Mouse (Mus musculus) MEL-GATA-1-ER (cell line): ENCODE data around the gene Pappa2.

Experiments
- DNase-seq: peaks from one replicate; pipeline ENCODE4 v3.0.0-alpha.2; 2012; ENCODE audit warnings: low read depth; ENCODE audit errors: extremely low read depth

The Pappa2 gene

DNA sequence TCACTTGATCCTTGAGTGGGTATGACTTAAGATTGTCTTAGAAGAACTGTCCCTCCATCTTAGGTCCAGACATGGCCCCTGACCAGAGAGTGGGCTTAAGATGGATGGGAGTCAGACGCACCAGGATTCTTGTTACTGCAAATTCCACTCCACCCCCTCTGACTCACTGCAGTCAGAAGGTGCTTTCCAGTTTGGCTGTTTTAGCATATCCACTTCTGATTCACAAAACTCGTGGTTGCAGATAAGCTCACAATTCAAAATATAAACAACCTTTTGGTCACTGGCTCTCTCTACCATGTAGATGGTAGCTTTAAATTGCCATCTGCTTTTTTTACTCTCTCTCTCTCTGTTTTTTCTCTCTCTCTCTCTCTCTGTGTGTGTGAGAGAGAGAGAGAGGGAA is 214.4 kb downstream of the Pappa2 start:
- no peak for DNase-seq

DNA sequence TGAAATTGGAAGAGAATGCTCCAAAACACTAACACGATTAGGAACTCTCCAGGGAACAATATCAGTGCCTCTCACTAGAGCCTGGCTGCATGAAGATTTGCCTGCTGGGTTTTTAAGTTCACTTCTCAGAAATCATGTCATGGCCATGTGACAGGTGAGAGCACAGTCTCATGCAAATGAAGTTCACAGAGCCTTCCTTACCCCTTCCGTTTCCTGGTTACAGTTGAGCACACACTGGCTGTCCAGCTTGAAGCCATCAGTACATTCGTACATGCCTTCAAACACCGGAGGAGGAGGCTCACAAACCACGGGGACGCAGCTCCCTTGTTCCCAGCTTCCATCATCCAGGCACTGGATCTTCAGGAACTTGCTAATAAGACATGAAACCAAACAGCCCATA is 215.6 kb downstream of the Pappa2 start:
- DNase-seq, result no peak

DNA sequence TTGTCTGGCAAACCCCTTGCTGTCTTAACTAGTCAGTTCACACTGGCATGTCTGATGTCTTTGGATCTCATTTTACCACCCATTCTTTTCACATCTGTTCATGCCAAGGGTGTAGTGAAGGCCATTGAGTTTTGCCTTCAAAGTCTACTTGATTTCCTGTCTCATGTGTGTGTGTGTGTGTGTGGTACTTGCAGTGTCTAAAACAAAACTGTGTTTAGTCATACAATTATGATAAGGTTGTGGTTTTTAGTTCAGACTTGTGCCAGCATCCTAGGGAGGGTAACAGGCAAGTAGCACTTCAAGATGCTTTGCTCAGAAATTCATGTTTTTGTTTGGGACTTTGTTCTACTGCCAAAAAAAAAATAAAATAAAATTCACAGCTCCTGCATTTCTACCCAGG is 216.1 kb downstream of the Pappa2 start:
- DNase-seq, result no peak

DNA sequence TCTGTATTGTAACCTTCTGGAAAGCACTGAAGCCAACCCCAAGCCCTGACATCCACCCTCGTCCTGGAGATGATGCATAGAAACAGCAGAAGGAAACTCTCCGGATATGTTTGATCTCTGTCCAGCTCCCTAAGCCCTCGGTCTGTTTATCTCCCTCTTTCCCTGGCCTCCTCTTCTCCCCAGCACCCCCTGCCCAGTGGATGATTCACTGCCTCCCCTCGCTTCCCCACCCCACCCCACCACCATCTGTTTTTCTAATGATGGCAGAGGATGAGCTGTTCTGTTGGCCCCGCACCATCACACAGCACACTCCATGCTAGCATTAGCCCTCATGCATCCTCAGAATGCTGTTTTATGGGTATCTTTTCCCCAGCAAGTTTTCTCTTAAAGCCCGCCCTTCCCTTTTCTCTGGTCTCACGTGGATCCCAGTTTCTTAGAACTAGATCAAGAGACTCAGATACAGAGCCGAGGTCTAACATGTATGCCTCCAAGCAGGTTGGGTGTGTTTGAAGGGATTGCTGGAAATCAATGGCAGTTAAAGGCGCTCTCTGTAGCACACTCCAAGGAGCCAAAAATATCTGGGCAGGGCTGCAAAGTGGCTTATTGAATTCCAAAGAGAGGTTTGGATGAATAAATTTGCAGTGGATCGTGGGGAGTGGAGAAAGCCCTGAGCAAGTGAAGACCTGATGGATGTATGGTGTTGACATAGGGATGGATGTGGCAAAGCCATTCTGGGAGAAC is 231.8 kb downstream of the Pappa2 start:
- DNase-seq, result no peak

DNA sequence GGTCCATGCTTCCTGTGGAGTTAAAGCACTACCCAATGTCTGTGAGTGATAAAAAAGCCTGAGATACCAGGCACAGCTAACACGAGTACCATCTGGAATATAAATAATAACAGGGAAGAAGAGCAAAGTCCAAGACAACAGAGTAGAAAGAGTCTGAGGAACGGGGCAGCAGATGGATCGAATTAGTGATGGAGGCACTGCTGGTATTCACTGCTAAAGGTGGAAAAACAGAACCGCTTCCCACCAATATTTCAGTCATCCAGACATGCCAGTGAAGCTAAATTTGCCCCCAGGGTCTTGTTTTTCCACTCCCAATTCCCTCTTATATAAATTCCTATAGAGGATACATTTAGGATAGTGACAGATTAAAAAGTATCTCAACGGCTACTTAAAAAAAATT is 238.8 kb downstream of the Pappa2 start:
- DNase-seq, result no peak

DNA sequence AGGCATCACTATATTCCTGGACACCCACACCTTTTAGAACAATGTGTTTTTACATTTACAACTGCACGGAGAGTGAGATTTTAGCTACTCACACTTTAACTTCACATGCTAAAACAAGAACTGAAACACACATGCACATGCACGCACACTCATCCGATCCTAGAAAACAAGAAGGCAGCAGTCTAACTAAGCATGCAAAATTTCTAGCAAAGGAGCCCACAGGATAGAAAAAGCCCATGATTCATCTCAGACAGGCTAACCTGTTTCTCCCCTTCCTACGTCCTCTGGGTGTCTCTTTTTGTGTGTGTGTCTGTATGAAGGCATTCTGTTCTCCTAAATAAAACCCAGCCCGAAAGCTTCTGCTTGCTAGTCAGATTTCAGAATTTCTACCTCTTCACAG is 239.3 kb downstream of the Pappa2 start:
- no peak for DNase-seq

DNA sequence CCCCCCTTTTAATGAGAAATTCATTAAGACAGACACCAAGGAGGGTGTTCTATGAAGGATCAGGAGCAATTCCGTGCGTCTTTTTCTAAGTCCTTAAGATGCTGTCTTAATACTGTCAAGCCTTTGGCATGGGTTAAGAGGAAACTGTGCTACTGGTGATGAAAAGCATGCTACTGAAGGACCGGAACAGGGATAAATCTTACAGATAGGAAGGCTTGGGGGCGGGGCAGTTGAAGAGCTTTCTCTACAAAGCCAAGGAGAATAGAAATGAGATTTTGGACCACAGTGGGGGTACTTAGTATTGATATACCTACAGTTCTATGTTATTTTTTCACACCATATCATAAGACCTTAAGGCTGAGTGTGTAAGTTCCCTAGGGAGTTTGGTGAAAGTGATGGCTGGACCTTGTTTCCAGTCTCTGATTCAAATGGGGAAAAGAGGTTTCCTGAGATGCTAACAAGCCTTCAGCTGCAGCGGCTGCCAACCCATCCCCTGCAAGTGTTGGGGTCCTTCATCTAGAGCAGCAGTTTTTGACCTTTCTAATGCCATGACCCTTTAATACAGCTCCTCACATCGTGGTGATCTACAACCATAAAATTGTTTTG is 240.0 kb downstream of the Pappa2 start:
- no peak for DNase-seq

DNA sequence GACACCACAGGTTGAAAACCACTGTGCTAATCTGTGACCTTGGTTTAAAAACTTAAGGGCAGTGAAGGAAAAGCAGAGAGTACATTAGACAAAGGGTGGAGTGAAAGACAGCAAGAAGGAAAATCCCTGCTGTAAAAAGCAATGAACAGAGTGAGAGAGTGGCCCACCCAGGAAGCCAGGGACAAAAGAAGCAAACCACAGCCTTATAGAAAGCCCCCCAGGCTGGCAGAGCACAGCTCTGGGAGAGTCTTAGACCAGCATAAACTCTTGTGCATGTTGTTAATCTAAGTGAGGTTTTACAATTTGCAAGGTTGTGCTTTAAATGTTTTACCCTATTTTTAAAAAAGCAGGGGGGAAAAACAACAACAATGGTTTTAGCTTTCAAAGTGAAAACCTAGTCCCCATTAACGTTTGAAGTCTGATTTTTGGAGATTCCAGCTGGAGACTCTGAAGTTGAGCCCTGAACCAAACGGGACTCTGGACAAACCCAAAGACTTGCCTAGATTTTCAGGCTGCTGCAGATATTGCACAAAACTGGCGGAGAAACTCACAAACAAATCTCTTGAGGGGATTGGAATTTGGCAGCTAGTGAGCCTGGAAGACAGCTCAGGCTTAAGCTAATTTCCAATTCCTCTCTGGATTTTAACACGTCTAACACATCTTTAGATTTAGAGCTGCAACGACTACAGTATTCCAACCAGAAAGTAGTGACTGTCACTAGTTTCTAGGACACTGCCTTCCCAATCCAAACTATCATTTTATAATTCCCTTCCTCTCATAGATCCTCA is 241.0 kb downstream of the Pappa2 start:
- DNase-seq, result no peak

DNA sequence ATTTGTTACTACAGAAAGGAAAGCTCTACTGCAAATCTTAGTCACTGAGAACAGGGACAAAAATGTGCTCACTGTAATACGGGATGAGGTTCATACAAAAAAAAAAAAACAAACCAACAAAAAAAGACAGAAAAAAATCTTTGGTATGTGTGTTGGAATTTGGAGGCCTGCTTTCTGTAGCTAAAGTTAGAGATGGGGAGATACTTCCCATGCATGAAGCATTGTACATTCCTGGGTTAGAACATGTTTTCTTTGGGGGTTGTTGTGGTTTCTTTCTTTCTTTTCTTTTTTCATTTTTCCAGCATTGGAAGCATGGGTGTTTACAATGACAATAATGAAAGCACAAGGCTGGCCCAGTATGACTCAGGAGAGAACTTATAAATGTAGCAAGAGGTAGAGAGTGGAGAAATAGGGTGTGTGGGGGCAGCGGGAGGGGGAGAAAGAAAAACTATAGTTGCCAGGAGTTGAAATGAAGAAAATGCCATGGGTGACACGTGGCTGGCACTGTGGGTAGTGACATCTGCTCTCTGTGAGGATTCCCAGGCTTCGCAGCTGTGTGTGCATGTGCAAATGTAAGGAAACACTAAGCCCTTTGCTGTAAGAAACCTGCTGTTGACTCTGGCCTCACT is 247.3 kb downstream of the Pappa2 start:
- DNase-seq, result no peak

DNA sequence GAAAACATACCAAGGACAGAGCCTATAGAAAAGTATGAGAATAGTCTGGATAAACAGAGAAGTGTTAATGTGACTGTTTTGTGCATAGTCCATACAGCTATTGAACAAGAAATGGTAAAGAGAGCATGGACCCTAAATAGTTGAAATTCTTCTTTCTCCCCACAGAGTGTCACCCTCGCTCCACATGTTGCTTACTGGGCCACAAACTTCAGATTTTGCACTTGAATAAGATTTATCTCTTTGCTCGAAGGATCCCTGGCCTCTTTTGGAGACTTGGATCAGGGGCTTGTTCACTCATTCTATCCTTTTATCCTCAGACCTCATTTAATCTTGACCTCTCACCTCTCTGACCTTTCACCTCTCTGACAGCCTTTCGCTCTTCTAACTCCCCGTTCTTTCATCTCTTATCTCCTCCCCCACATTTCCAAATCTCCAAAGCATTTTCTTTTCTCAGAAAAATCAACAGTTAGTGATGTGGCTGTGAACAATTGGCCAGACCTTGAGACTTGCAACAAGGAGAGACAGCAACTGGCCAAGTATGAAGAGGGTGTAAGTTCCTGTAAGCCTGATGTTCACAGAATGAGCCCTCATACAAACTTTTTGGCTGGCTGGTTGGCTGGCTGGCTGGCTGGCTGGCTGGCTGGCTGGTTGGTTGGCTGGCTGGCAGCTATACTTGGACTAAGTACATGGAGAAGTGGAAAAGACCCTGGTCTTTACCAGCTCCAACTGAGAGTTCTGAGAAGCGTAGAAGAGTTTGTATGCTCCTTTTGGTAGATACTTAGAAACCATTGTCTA is 266.8 kb downstream of the Pappa2 start:
- DNase-seq, result no peak

DNA sequence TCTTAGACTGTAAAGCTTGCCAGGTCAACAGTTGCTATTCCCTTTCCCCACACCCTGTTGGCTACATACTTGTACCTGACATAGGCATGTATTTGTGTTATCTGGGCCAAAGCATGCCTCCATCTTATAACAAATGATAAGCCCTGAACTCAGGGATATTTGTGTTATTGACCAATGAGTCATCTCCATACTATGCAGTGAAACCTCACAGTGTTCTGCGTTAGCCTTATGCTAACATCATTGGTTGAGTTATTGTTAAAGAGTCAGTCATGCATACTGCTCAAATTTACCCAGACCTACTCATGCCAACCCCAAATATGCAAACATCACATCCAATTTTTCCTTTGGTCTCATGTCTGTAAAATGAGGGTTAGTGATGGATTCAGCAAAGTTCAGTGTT is 279.0 kb downstream of the Pappa2 start:
- no peak for DNase-seq

DNA sequence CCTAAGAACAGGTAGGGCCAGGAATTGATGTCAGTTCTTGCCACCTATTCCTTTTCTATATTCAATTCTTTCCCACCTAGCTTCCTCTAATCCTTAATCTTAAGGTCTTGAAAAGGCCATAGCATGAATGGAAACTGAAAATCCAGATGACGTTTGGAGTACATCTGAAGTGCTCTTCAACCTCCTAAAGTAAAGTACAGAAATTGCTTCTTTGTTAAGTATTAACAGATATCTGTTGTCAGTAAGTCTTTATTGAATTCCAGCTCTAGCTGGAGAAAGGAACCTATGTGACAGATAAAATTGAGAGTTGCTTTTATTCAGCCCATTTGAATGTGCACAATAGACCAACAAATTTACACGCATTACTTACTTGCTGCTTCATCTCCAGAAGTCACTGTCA is 280.1 kb downstream of the Pappa2 start:
- no peak for DNase-seq

DNA sequence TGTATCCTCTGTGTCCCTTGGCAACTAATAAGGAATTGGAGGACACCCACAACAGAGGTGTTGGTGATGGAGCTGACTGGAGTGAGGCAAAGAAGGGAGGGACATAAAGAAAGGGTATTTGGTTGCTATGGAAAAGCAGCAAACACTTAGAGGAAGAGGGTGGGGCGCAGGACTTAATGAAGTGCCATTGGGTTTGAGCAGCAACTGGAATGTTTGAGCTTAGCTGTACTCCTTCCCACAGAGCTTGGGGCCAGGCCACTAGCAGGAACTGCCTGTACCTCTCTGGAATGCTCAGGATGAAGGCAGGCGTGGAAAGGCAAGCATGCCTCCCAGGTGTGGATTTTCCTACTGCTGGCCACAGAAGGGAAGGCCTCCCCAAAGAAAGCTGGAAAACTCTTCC is 281.0 kb downstream of the Pappa2 start:
- DNase-seq, result no peak

DNA sequence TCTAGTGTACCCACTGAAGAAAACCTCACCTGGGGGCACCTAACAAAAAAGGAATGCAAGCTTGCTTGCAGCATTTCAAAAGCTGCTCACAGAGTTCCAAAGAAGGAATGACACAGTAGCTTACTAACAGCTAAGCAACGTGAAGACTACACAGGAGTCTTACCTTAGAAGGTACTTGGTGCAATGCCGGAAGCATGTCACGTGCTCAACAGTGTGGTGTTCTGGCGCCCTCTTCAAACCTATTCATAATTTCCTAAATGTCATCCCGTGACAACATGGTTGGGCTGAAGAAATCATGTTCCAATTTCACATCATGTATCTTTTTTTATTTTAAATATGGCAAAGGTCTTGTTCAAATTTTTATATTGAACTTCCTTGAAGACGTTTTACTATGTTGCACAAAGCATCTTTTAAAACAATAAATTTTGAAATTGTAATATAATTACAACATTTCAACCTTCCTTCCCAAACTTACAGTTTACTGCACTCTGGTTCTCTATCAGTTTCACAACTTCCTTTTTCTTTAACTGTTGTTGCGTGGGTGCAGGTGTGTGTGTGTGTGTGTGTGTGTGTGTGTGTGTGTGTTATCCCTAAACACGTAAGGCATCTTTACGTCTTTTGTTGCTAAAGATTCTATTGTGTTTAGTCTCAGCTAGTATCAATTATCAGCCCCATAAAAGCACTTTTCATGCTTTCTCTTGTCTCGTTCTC is 282.3 kb downstream of the Pappa2 start:
- DNase-seq, result no peak

DNA sequence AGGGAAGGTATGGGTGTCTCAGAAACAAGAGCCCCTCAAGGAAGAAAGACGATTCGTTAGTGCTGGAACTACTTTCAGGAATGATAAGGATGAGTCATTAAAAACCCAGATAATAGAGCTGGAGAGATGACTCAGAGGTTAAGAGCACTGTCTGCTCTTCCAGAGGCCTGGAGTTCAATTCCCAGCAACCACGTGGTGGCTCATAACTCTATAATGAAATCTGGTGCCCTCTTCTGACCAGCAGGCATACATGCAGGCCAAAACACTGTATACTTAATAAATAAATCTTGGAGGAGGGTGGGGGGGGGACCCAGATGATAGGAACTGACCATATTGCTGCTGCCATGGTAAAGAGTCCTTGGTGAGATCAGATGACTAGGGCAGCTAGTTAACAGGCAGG is 282.9 kb downstream of the Pappa2 start:
- no peak for DNase-seq

DNA sequence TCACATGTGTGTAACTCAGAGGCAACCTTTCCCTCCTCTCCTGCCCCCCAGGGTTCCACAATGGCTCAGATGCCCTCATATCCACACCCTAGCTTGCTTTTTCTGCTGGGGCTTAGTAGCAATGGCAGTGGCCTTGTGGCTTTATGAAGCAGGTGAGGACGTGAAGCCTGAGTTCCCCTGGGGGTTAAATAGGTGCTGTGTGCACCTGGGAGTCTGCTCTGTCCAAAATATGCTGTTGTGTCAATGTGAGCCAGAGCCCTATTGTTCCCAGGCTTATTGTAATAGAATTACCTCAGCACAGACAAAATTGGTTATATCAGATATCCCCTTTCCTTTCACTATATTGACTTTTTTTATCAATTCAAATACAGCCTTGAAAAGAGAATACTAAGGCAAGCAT is 292.6 kb downstream of the Pappa2 start:
- no peak for DNase-seq

DNA sequence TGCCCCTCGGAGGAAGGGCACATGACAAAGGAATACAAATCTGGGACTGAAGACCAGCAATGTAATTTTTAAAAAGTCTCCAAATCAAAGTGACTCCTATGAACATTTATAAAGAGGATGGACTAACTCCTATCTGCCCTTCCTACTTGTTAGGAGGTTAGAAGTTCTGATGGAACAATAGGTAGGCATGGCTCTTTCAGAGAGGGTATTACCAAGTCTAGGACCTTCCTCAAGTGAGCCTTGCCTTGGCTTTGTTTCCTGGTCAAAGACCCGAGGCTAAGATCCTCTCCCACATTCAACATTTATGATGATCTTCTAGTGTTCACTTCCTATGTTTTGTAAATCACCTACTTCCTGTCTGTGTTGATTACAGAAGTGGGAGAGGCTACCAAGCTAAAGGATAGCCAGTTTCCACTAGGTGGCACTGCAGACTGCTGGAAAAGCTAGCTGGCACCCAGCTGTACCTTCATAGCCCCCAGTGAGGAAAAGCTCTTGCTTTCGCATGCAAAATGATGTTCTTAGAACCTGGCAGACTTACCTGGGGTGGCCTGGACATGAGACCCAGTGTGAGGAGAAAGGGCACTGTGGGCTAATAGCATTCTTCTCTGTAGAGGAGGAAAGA is 310.2 kb downstream of the Pappa2 start:
- peak; percentile 15 for DNase-seq

DNA sequence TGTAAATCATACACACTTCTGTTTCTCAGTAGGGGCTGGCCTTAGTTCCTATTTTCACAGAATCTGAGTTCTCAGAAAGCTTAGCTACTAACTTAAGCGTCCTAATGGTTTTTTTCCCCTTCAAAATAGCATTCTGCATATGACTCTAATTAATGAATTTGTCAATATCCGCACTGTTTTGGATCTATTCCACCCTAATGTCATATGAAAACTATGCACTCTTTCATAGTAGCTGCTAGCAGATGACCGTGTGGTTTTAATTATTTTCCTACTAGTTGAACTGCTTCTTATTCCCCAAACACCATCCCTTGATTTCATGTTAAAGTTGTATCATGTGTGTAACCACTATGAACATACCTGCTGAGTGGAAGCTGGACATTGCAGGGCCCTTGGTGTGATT is 314.3 kb downstream of the Pappa2 start:
- DNase-seq, result no peak
